Mouse (Mus musculus): ENCODE results near the gene Emc10. TPM values are rescaled to one million over a fixed set of nuclear protein-coding genes. Genes with fewer than 3 reads are reported as not detected.

The Emc10 gene
- polyA plus RNA-seq, 1 experiment from 2014 or later: 113 TPM

DNA sequence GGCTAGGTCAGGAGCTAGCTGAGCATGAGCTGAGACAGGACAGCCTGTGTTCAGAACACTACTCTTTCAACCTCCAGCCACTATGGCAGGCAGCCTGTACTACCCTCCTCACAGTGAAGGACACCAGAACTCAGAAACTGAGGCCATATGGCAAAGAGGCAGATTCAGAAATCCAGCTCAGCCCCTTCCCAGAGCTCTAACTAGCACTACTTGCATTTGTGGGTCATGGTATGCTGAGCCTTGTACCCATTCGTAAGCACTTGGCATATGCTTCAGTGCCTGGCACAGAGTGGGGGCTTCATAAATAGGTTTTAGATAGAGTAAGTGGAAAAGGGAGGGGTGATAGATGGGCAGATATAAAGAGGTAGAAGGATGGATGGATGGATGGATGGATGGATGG lies 55.9 kb downstream of the Emc10 start:
- WGBS: 78% methylated on average over 1 of the region's 1 CpGs
- H3K27ac ChIP-seq (ENCODE audit: low read length): no peak overlapping the region
- no peak overlapping the region for H3K4me2 ChIP-seq (replicated peaks; ENCODE audit: low read depth, low read length)
- H3K4me1 ChIP-seq (ENCODE audit: control insufficient read depth, insufficient read depth, low read length): 0 out of 2 replicates have a peak, but pooled peaks cover 7% of the 10 kb centered on the region
- no peaks in the 10 kb centered on the region for H3K9me3 ChIP-seq (ENCODE audit: control insufficient read depth, low read depth, low read length)
- peaks cover 50% of the 10 kb centered on the region for H3K27me3 ChIP-seq (ENCODE audit: control insufficient read depth, insufficient read depth, low read length)
- H3K36me3 ChIP-seq (ENCODE audit: control insufficient read depth, insufficient read depth, low read length): no peaks in the 10 kb centered on the region
- no peak overlapping the region for H3K9ac ChIP-seq (replicated peaks; ENCODE audit: low read depth, low read length)
- H3K4me3 ChIP-seq (ENCODE audit: low read depth, low read length): no peak overlapping the region
- ATAC-seq (ENCODE audit: insufficient number of reproducible peaks, insufficient read depth, low FRiP score, low read depth): no peak

Small RNAs within 50 kb of the gene (microRNA-seq; reads per million reads assigned to microRNA genes)
- gene Mir7052 (not detected), gene Mir7053 (not detected)

Other genes starting within 250 kb of the Emc10 start
- 1.5 and 1.6 TPM in 2 replicates for gene 1700028J19Rik, start 249.8 kb downstream of the Emc10 start, polyA plus RNA-seq (2014; fragmentation: Nextera tagmentation; extraction: Ambion mirVana)
- gene 2410002F23Rik, start 249.8 kb downstream of the Emc10 start, polyA plus RNA-seq (2014; fragmentation: Nextera tagmentation; extraction: Ambion mirVana): 123 and 143 TPM in 2 replicates
- gene Acp4, start 239.2 kb downstream of the Emc10 start, polyA plus RNA-seq (2014; fragmentation: Nextera tagmentation; extraction: Ambion mirVana): 0.15 TPM in 1 of 2 replicates, not detected in the other
- gene Gm15517, start 235.1 kb downstream of the Emc10 start, polyA plus RNA-seq (2014; fragmentation: Nextera tagmentation; extraction: Ambion mirVana): not detected in 2 replicates
- gene Clec11a, start 189.6 kb downstream of the Emc10 start, polyA plus RNA-seq (2014; fragmentation: Nextera tagmentation; extraction: Ambion mirVana): 4.2 and 4.9 TPM in 2 replicates
- gene Shank1, start 186.3 kb downstream of the Emc10 start, polyA plus RNA-seq (2014; fragmentation: Nextera tagmentation; extraction: Ambion mirVana): 4.2 and 4.5 TPM in 2 replicates
- gene Syt3, start 112.4 kb downstream of the Emc10 start, polyA plus RNA-seq (2014; fragmentation: Nextera tagmentation; extraction: Ambion mirVana): 1.6 and 2.0 TPM in 2 replicates
- 1.2 and 1.3 TPM in 2 replicates for gene 1700008O03Rik, start 110.7 kb downstream of the Emc10 start, polyA plus RNA-seq (2014; fragmentation: Nextera tagmentation; extraction: Ambion mirVana)
- gene Lrrc4b, start 67.5 kb downstream of the Emc10 start, polyA plus RNA-seq (2014; fragmentation: Nextera tagmentation; extraction: Ambion mirVana): 1.2 and 2.1 TPM in 2 replicates
- 0.52 and 1.1 TPM in 2 replicates for gene Aspdh, start 31.1 kb downstream of the Emc10 start, polyA plus RNA-seq (2014; fragmentation: Nextera tagmentation; extraction: Ambion mirVana)
- 76.7 and 82.1 TPM in 2 replicates for gene Josd2, start 28.5 kb downstream of the Emc10 start, polyA plus RNA-seq (2014; fragmentation: Nextera tagmentation; extraction: Ambion mirVana)
- gene Fam71e1, start 52 bp upstream of the Emc10 start, polyA plus RNA-seq (2014; fragmentation: Nextera tagmentation; extraction: Ambion mirVana): 11.6 and 17.9 TPM in 2 replicates
- gene Mybpc2, start 28.1 kb upstream of the Emc10 start, polyA plus RNA-seq (2014; fragmentation: Nextera tagmentation; extraction: Ambion mirVana): 0.39 and 0.43 TPM in 2 replicates
- not detected in 2 replicates for gene Spib, start 35.5 kb upstream of the Emc10 start, polyA plus RNA-seq (2014; fragmentation: Nextera tagmentation; extraction: Ambion mirVana)
- 54.3 and 56.6 TPM in 2 replicates for gene Pold1, start 52.3 kb upstream of the Emc10 start, polyA plus RNA-seq (2014; fragmentation: Nextera tagmentation; extraction: Ambion mirVana)
- 63.2 and 66.7 TPM in 2 replicates for gene Nr1h2, start 57.4 kb upstream of the Emc10 start, polyA plus RNA-seq (2014; fragmentation: Nextera tagmentation; extraction: Ambion mirVana)
- gene Napsa, start 75.9 kb upstream of the Emc10 start, polyA plus RNA-seq (2014; fragmentation: Nextera tagmentation; extraction: Ambion mirVana): 1.6 and 2.8 TPM in 2 replicates
- 0.39 and 0.57 TPM in 2 replicates for gene Kcnc3, start 94.1 kb upstream of the Emc10 start, polyA plus RNA-seq (2014; fragmentation: Nextera tagmentation; extraction: Ambion mirVana)
- gene Myh14, start 174.3 kb upstream of the Emc10 start, polyA plus RNA-seq (2014; fragmentation: Nextera tagmentation; extraction: Ambion mirVana): 14.0 and 15.8 TPM in 2 replicates
- not detected in 2 replicates for gene Izumo2, start 212.2 kb upstream of the Emc10 start, polyA plus RNA-seq (2014; fragmentation: Nextera tagmentation; extraction: Ambion mirVana)

All from stomach, embryonic 14.5 days (tissue).